Mouse (Mus musculus): ENCODE measurements at regions not wholly inside any gene's neighbourhood (a gene's known extent, or its start where the extent isn't known, plus 50 kb on each side); places are given as distances from the start of the nearest gene placed in this dataset.

DNA sequence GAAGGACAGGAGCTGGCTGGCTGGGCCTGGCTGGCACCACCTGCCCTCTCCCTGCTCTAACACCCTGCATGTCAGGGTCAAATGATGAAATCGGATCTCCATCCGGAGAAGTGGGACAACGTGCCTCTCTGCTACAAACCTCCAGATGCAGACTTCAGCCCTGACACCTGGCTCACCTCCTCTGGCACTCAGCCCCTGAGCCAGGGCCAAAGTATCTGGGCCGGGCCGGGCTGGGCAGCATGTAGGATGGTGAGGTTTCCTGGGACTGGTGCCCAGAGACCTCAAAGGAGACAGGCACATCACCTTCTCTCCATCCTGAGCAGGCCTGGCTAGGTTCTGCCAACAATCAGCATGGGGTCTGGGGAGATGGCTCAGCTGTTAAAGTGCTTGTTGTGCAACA, 113.5 kb downstream of the Tfcp2l1 start:
- no peak for DNase-seq (ENCODE audit: low read depth)

DNA sequence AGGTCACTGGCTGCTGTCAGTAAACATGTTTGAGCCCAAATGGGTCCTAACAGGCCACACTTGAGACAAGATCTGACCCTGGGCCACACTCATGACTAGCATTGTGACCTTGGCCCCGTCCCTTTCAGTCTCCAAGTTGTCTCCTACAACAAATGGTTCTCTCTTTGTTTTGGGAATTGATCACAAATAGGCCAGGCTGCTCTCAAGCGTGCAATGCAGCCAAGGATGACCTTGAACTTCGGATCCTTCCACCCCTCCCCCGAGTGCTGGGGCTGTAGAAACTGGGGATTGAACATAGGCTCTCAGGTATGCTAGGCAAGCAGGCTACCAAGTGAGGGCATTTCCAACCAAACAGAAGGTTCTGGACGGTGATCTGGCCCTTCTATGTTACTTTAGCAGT, 120.5 kb downstream of the Tfcp2l1 start:
- no peak for DNase-seq (ENCODE audit: low read depth)

DNA sequence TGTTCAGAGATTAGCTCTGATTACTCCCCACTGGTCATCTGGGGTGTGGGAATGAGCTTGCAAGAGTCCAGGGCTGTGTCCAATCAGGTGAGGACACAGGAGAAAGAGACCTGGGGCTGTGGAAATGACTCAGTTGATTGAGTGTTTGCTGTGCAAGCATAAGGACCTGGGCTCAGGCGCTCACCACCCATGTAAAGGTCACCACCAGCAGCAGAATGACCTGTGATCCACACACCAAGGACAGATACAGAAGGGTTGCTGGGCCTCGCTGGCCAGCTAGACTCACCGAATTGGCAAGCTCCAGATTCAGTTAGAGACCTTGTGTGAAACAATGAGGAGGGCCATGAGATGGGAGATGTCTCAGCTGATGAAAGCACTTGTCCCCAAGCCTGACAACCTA, 125.1 kb downstream of the Tfcp2l1 start:
- DNase-seq (ENCODE audit: low read depth), result no peak

DNA sequence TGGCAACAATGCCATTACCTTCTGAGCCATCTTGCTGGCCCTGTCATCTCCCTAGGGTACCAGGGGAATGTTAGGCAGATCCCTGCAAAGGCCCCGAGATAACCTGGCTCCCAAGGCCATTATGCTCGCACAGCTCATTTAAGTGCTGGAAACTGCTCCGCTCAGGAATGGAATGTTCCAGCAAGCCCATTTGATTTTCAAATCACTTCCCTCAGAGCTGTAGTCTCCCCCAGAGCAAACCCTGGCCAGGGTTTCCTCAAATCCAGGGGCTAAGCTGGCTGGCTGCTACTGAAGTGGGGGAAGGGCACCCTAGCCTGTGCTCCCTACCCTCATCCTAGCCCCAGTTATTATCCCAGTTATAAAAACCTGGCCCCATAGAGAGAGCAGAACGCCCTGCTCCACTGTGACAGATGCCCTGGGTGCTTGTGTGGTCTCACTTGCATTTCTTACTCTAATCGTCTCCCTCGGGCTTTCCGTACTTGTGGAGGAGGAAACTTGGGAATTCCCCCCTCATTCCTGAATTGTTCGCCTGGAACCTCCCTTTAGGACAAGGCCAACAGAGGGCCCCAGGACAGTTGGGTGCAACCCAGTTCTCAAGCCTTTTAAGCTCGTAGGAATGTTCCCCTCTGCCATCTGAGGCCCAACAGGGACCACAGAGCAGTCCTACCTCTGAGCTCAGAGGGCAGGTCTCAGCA, 128.6 kb downstream of the Tfcp2l1 start:
- no peak for DNase-seq (ENCODE audit: low read depth)

DNA sequence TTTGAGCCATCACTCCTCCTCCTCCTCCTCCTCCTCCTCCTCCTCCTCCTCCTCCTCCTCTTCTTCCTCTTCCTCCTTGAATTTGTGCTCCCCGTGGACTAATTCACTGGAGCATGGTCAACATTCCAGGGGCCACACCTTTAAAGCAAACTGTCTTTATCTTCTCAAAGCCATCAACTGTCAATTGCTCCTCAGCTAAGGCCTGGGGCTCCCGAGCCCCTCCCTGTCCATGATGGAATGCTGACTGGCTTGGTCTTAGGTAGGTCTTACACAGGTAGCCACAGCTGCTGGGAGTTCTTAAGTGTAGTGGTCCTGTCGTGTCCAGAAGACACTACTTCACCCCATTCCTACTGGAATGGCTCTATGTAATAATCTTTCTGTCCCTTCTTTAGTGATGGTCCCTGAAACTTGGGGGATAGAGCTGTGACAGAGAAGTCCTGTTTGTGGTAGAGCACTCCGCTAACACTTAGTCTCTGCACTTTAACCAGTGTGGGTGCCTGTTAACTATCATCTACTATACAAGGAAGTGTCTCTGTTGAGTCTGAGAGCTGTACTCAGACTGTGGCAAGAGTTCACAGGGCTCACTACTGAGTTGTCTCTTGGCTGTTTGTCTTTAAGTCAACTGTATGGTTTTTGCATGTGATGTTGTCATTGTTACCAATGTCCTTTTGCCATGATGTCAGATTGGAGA, 129.7 kb downstream of the Tfcp2l1 start:
- no peak for DNase-seq (ENCODE audit: low read depth)

DNA sequence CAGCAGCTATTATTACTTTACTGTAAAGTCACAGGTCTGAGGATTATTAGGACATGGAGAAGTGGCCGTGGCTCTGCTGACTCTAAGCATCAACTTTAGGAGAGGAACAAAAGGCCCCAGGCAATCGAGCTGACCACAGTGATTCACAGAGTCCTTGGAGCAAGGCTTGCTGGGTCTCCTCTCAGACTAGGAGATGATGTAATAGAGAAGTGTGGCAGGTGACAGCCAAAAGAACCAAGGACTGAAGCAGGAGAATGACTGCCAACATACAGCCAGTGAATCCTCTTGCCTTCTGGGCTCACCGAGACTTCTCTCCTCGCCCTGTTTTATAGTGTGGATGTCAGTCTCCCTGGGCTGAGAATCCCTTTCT, 130.3 kb downstream of the Tfcp2l1 start:
- DNase-seq (ENCODE audit: low read depth), result no peak

DNA sequence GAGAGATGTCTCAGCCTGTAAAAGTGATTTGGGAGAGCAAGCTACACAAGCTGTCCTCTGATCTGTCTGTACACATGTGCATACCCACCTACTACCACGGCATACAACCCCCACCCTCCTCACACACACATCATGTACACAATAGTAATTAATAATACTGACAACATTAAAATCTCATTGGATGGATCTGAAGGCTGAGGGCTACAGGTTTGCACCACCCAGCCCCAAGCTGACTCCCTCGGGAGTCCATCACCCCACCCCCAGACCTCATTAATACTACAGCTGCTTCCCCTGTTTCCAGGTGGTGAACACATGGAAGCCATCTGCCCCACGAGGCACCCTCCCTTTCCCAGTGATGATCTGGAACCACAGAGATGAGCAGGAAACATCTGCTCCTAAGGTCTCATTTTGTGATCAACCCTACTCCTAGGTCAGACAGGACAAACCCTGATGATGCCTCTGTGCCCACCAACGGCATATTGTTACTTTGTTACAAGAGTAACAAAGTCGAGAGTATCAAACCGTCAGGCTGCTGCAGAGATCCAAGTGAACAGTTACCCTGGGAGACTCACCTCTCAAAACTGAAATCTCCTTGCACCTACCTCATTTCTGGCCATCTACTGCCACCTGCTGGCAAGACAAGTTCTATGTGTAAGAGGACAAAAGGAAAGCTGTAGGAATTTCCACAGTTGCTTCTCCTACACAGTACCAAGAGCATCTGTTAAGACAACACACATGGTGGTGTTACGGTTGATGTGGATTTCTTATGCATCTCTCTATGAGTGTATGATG, 131.6 kb downstream of the Tfcp2l1 start:
- DNase-seq (ENCODE audit: low read depth), result peak; percentile 67

- no peak for DNase-seq (ENCODE audit: low read depth)
Measured at GRCm38 (mm10) chr1:118765525-118765924, 137.8 kb downstream of the Tfcp2l1 start.

GRCm38 (mm10) chr1:118768831-118769230, 141.1 kb downstream of the Tfcp2l1 start:
- DNase-seq (ENCODE audit: low read depth), result peak; percentile 24

DNA sequence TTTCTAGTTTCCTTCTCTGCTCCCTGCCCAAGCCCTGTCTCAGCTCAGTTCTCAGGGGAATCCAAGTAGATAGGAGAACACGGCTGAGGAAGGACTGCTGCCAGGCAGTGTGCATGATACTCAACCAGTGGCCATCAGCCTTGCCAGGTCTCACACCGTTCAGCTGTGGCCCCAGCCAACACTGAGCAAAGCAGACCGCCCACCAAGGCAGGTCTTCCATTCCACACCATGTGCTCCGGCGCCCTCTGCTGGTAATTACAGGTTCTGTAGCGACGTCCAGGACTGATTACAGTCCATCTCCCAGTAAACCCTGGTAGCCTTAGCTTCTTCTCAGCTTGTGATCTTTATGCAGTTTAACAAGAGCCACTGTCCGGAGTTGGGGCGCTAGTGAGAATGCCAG, 144.5 kb downstream of the Tfcp2l1 start:
- DNase-seq (ENCODE audit: low read depth), result peak; percentile 60

GRCm38 (mm10) chr1:118776594-118777441, 149.1 kb downstream of the Tfcp2l1 start:
- DNase-seq (ENCODE audit: low read depth), result no peak
